Mouse (Mus musculus): ENCODE results near the gene Mtss1l. TPM values are rescaled to one million over a fixed set of nuclear protein-coding genes. Genes with fewer than 3 reads are reported as not detected.

The Mtss1l gene
- polyA plus RNA-seq (2014; fragmentation: Nextera tagmentation; extraction: Ambion mirVana) = 30.9 and 39.9 TPM in 2 replicates

DNA sequence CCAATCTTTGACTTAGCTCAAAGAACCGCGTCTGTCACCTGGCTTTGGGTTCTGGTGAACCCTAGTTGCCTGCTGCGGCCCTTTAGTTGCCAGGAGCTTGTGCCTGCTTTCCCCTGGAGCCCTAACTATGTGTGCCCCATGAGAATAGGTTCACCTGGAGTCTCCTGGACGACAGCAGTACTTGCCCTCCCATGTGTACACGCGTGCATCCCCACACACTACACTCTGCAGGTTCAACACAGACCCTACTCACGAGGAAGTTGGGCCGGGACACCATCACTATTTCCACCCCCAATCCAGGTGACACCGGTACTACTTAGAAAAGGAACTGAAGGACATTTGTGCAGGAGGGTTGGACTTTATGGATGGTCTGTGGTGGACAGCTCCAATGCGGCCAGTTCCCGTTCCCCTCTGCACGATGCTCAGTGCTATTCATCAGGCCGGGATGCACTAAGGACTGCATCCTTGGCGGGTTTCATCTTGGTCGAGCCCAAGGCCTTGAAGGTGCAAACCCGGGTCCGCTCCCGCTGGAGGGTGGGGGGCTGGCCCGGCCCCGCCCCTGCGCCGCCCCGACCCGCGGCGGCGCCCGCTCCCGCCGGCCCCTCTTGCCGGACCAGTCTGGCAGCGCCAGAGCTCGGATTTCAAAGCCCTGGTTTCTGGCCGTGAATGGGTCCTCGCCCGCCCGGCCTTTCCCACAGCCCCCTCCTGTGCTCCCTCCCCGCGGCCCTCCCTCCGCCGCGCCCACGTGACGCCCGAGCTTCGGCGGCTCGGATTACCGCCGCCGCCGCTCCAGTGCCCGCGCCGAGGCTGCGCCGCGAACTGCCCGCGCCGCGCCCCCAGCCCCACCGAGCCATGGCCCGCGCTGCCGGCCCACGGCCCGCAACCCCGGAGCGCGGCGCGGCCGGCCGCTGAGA is at the start of gene Mtss1l:
Gene Mtss1l (plus strand): TSS at position 792 of the 914 bp plus-strand sequence.
- peak within 1 kb of the TSS; percentile 67 for H3K4me3 ChIP-seq (ENCODE audit: low read depth, low read length)
- TF ChIP-seq CTCF (IDR thresholded peaks at IDR 0.05; ENCODE audit: low read depth) = no peak
- DNase-seq (peak; percentile 96), ATAC-seq (ENCODE audit: insufficient read depth) (peak; percentile 82)
- no peaks in the 10 kb centered on the region for H3K9me3 ChIP-seq (ENCODE audit: low read depth, low read length)
- peak within 1 kb of the TSS; percentile 97 for H3K27ac ChIP-seq (ENCODE audit: low read depth)
- WGBS = 3% methylated on average over 74 of the region's 75 CpGs
- H3K4me2 ChIP-seq = peak within 1 kb of the TSS; percentile 93
- peaks cover 68% of the 10 kb centered on the region for H3K4me1 ChIP-seq (ENCODE audit: insufficient read depth)
- peaks cover 27% of the 10 kb centered on the region for H3K36me3 ChIP-seq (ENCODE audit: insufficient read depth)
- H3K9ac ChIP-seq = peak within 1 kb of the TSS; percentile 89
- H3K27me3 ChIP-seq (ENCODE audit: insufficient read depth, low read length) = no peaks in the 10 kb centered on the region

DNA sequence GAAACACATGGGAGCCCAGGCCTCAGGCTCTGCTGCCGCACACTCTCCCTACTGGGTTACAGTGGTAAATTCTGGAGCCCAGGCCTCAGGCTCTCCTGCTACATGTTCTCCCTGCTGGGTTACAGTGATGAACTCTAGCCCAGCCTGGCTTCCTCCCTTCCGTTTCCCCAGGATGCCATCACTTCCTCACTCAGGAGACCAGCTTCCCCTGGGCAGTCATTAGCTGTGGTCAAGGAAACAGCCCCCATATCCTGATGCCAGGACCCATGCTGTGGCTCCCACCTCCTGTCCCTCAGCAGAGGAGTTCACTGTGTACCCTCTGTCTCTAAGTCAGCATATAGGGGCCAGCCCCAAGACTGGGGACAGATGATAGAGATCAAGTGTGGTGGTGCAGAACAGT is 49.1 kb upstream of the Mtss1l start:
- Histone ChIP-seq H3K36me3 (ENCODE audit: insufficient read depth) (peaks cover 4% of the 10 kb centered on the region; the same call in 1 of the 2 replicates), H3K9me3 (ENCODE audit: low read depth, low read length) (no peaks in the 10 kb centered on the region), H3K27ac (ENCODE audit: low read depth) (peak overlapping the region; percentile 70), H3K4me1 (ENCODE audit: insufficient read depth) (peaks cover 4% of the 10 kb centered on the region; the same call in 1 of the 2 replicates), H3K4me2 (no peak overlapping the region), H3K27me3 (ENCODE audit: insufficient read depth, low read length) (no peaks in the 10 kb centered on the region), H3K4me3 (ENCODE audit: low read depth, low read length) (no peak overlapping the region), H3K9ac (no peak overlapping the region)
- ATAC-seq (ENCODE audit: insufficient read depth) (no peak), DNase-seq (peak; percentile 31)
- WGBS = 76% methylated on average over 2 of the region's 2 CpGs
- TF ChIP-seq CTCF (IDR thresholded peaks at IDR 0.05; ENCODE audit: low read depth) = no peak

DNA sequence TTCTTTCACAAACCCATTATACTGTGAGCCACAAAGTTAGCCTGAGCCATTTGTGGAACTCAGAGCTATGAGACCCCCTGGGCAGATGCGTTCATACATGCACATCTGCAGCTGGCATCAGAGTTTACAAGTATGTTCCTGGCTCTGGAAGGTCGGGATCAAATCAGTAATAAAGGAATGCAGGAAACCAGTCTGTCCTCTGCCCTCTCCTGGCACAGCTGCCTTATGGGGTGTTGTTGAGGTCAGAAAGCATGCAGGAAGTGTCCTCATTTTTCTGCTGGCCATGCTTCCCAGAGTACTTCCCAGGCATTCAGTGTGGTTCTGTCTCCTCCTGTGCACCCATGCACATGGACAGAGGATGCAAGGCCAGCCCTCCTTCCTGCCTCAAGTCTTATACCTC is 48.1 kb upstream of the Mtss1l start:
- no peak overlapping the region for H3K9ac ChIP-seq
- H3K4me3 ChIP-seq (ENCODE audit: low read depth, low read length) = no peak overlapping the region
- H3K27ac ChIP-seq (ENCODE audit: low read depth) = peak overlapping the region; percentile 56; the same call in 1 of the 2 replicates
- H3K36me3 ChIP-seq (ENCODE audit: insufficient read depth) = peaks cover 4% of the 10 kb centered on the region; the same call in 1 of the 2 replicates
- peak; percentile 31 for DNase-seq
- no peak for ATAC-seq (ENCODE audit: insufficient read depth)
- H3K4me2 ChIP-seq = no peak overlapping the region
- H3K27me3 ChIP-seq (ENCODE audit: insufficient read depth, low read length) = no peaks in the 10 kb centered on the region
- peaks cover 6% of the 10 kb centered on the region; the same call in 1 of the 2 replicates for H3K4me1 ChIP-seq (ENCODE audit: insufficient read depth)
- no peaks in the 10 kb centered on the region for H3K9me3 ChIP-seq (ENCODE audit: low read depth, low read length)
- 61% methylated on average over 2 of the region's 2 CpGs for WGBS
- TF ChIP-seq CTCF (IDR thresholded peaks at IDR 0.05; ENCODE audit: low read depth) = no peak

DNA sequence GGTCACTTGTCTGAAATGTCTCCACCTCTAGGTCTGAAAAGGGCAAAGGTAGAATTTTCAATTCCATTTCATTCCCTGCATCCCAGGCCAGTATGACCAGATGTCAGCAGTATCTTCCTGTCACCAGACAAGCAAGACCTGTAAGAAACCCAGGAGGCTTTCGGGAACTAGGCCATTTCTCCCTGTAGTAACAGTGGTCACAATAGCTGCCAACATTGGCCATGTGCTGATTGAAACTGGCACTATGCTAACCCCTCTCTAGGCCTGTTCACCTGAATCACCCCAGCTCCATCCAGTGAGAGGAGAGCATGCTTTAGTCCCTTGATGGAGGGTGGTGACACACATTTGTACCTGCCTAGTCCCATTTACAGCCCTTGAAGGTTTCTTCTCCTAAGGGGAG is 46.7 kb upstream of the Mtss1l start:
- no peaks in the 10 kb centered on the region for H3K9me3 ChIP-seq (ENCODE audit: low read depth, low read length)
- peaks cover 4% of the 10 kb centered on the region; the same call in 1 of the 2 replicates for H3K36me3 ChIP-seq (ENCODE audit: insufficient read depth)
- ATAC-seq (ENCODE audit: insufficient read depth) (no peak), DNase-seq (no peak)
- H3K9ac ChIP-seq = no peak overlapping the region
- H3K4me3 ChIP-seq (ENCODE audit: low read depth, low read length) = no peak overlapping the region
- WGBS = 96% methylated on average over 1 of the region's 1 CpGs
- H3K4me2 ChIP-seq = no peak overlapping the region
- no peak overlapping the region for H3K27ac ChIP-seq (ENCODE audit: low read depth)
- TF ChIP-seq CTCF (IDR thresholded peaks at IDR 0.05; ENCODE audit: low read depth) = no peak
- no peaks in the 10 kb centered on the region for H3K27me3 ChIP-seq (ENCODE audit: insufficient read depth, low read length)
- H3K4me1 ChIP-seq (ENCODE audit: insufficient read depth) = peaks cover 6% of the 10 kb centered on the region; the same call in 1 of the 2 replicates

- no peaks in the 10 kb centered on the region for H3K27me3 ChIP-seq (ENCODE audit: insufficient read depth, low read length)
- 43% methylated on average over 5 of the region's 5 CpGs for WGBS
- DNase-seq = peak; percentile 83
- H3K4me2 ChIP-seq = no peak overlapping the region
- peaks cover 4% of the 10 kb centered on the region; the same call in 1 of the 2 replicates for H3K36me3 ChIP-seq (ENCODE audit: insufficient read depth)
- H3K9ac ChIP-seq = no peak overlapping the region
- H3K9me3 ChIP-seq (ENCODE audit: low read depth, low read length) = no peaks in the 10 kb centered on the region
- no peak overlapping the region for H3K4me3 ChIP-seq (ENCODE audit: low read depth, low read length)
- peaks cover 6% of the 10 kb centered on the region; the same call in 1 of the 2 replicates for H3K4me1 ChIP-seq (ENCODE audit: insufficient read depth)
- no peak for TF ChIP-seq CTCF (IDR thresholded peaks at IDR 0.05; ENCODE audit: low read depth)
- peak overlapping the region; percentile 81 for H3K27ac ChIP-seq (ENCODE audit: low read depth)
- ATAC-seq (ENCODE audit: insufficient read depth) = peak; percentile 94
These were observed 44.6 kb upstream of the Mtss1l start for GRCm38 (mm10) chr8:110676702-110677101.

DNA sequence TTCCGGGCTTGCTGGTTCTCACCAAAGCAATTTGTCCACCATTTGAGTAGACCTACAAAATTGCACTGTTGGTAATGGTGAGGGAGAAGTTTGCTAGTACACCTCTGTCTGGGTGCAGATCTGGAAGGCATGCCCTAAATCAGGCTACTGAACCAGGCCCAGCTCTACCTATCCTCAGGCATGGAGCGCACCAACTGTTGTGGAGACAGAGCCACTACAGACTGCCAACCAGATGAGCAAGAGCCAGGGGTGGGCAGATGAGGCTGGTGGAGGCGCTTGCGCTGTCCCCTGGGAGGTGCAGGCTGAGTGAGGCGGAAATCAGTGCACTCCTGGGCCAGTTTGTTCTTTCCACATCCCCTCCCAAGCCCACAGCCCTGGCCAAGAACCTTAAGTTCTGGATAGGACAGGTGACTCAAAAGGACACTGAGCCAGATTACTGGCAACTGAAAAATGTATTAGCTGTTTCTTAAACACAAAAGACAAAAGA is 44.1 kb upstream of the Mtss1l start:
- ATAC-seq (ENCODE audit: insufficient read depth) (no peak; the same call in 1 of the 2 replicates), DNase-seq (no peak)
- Histone ChIP-seq H3K9me3 (ENCODE audit: low read depth, low read length) (no peaks in the 10 kb centered on the region), H3K4me3 (ENCODE audit: low read depth, low read length) (no peak overlapping the region), H3K4me1 (ENCODE audit: insufficient read depth) (peaks cover 6% of the 10 kb centered on the region; the same call in 1 of the 2 replicates), H3K36me3 (ENCODE audit: insufficient read depth) (peaks cover 1% of the 10 kb centered on the region; the same call in 1 of the 2 replicates), H3K27ac (ENCODE audit: low read depth) (peak overlapping the region; percentile 81), H3K27me3 (ENCODE audit: insufficient read depth, low read length) (no peaks in the 10 kb centered on the region), H3K4me2 (no peak overlapping the region), H3K9ac (no peak overlapping the region)
- no peak for TF ChIP-seq CTCF (IDR thresholded peaks at IDR 0.05; ENCODE audit: low read depth)
- WGBS = 75% methylated on average over 5 of the region's 5 CpGs

DNA sequence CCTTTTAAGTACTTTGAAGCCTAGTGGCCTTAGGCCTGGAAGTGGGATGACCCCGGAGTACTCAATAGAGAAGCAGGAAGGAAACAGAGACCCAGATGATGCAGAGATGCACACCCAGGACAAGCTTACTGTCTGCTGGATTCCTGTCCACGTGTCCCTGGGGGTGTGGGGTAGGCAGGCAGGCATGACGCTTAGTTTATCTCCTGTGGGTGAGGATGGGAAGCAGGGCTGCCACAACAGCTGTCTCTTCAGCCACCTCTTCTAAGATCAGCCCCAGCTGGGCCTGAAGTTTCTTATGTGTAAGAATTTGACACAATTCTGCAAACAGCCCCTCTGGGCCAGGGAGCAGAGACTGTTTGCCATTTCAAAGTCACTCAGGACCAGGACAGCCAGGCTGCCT is 42.3 kb upstream of the Mtss1l start:
- DNase-seq (peak; percentile 27), ATAC-seq (ENCODE audit: insufficient read depth) (no peak)
- Histone ChIP-seq H3K27ac (ENCODE audit: low read depth) (peak overlapping the region; percentile 50; the same call in 1 of the 2 replicates), H3K9ac (no peak overlapping the region), H3K36me3 (ENCODE audit: insufficient read depth) (peaks cover 7% of the 10 kb centered on the region; the same call in 1 of the 2 replicates), H3K4me1 (ENCODE audit: insufficient read depth) (peaks cover 6% of the 10 kb centered on the region; the same call in 1 of the 2 replicates), H3K4me2 (no peak overlapping the region), H3K4me3 (ENCODE audit: low read depth, low read length) (no peak overlapping the region), H3K27me3 (ENCODE audit: insufficient read depth, low read length) (no peaks in the 10 kb centered on the region), H3K9me3 (ENCODE audit: low read depth, low read length) (no peaks in the 10 kb centered on the region)
- 49% methylated on average over 3 of the region's 3 CpGs for WGBS
- TF ChIP-seq CTCF (IDR thresholded peaks at IDR 0.05; ENCODE audit: low read depth) = no peak

Measured in lung, embryonic 14.5 days (tissue).